Mouse (Mus musculus): ENCODE results near the gene Rap1gap2. TPM values are rescaled to one million over a fixed set of nuclear protein-coding genes. Genes with fewer than 3 reads are reported as not detected.

Rap1gap2 gene
- polyA plus RNA-seq, 1 experiment from 2014 or later = 3.4 TPM

DNA sequence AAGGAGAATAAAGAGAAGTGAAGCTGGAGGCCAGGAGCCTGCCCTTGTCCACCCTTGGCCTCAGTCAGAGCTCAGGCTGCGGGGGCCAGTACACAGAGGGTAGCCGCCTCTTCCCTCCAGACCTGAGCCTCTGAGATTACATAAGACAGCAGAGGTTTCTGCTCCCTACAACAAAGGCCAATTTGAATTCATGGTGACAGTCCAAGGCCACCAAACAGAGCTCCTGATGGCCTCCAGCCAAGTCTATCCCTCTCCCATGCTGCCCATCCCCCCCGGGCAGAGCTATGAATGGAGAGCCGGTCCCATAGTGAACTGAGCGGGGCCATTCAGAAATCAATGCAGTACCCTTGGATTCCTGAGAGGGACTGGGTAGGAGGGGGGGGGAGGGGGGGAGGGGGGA is 217.2 kb downstream of the Rap1gap2 start:
- ATAC-seq (ENCODE audit: low read depth) (no peak), DNase-seq (ENCODE audit: low spot score) (no peak)
- 71% methylated on average over 4 of the region's 5 CpGs for WGBS

DNA sequence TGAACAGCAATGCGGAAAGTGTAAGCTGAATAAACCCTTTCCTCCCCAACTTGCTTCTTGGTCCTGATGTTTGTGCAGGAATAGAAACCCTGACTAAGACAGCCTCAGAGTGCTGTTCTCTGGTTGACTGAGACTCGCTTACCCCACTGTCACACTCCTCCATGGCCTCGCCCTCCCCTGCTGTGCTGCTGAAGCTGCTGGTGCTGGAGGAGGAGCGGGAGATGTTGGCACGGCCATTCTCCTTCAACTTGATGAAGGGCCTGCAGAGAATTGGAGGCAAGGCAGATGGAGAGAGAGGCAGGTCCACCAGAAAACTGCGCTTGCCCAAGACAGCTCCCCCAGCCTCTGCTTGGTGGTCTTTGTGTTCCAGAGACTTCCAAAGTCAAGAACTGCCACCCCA is 217.8 kb downstream of the Rap1gap2 start:
- H3K9ac ChIP-seq (ENCODE audit: low read depth, low read length) = no peak overlapping the region
- no peaks in the 10 kb centered on the region for H3K9me3 ChIP-seq (ENCODE audit: control insufficient read depth, low read length)
- ATAC-seq (ENCODE audit: low read depth) (no peak), DNase-seq (ENCODE audit: low spot score) (no peak)
- H3K27ac ChIP-seq (replicated peaks; ENCODE audit: low read depth, low read length) = no peak overlapping the region
- no peak overlapping the region for H3K4me2 ChIP-seq (ENCODE audit: low read depth, low read length)
- H3K27me3 ChIP-seq (replicated peaks; ENCODE audit: control insufficient read depth, insufficient read depth, low read length) = no peaks in the 10 kb centered on the region
- H3K36me3 ChIP-seq (ENCODE audit: control insufficient read depth, insufficient read depth, low read length) = no peaks in the 10 kb centered on the region
- WGBS = 76% methylated on average over 6 of the region's 6 CpGs
- H3K4me3 ChIP-seq (ENCODE audit: low read depth, low read length) = no peak overlapping the region
- H3K4me1 ChIP-seq (ENCODE audit: control insufficient read depth, insufficient read depth, low read length) = no peaks in the 10 kb centered on the region

More for the DNA sequence above, 217.2 kb downstream of the Rap1gap2 start:
- Histone ChIP-seq H3K9me3 (ENCODE audit: control insufficient read depth, low read length) (no peaks in the 10 kb centered on the region), H3K36me3 (ENCODE audit: control insufficient read depth, insufficient read depth, low read length) (no peaks in the 10 kb centered on the region), H3K9ac (ENCODE audit: low read depth, low read length) (no peak overlapping the region), H3K4me2 (ENCODE audit: low read depth, low read length) (no peak overlapping the region), H3K27ac (replicated peaks; ENCODE audit: low read depth, low read length) (no peak overlapping the region), H3K4me3 (ENCODE audit: low read depth, low read length) (no peak overlapping the region), H3K27me3 (replicated peaks; ENCODE audit: control insufficient read depth, insufficient read depth, low read length) (no peaks in the 10 kb centered on the region), H3K4me1 (ENCODE audit: control insufficient read depth, insufficient read depth, low read length) (no peaks in the 10 kb centered on the region)

DNA sequence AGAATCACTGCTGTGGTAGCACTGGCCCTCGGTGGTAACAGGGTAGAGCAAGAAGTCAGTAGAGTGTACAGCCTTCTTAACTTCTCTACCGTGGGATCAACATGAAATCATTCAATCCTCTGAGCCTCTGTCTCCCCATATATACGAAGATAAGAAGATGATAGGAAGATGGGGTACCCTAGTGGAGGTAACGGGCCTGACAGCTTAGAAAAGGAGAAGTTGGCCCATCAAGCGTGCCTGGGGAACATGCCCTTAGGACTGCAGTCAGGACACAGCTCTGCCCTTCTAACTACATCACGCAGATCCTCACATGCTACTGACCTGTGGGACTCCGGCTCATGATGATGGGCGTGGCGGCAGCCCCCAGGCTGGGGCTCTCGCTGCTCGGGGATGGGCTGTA is 218.8 kb downstream of the Rap1gap2 start:
- no peak for ATAC-seq (ENCODE audit: low read depth)
- 78% methylated on average over 11 of the region's 11 CpGs for WGBS

DNA sequence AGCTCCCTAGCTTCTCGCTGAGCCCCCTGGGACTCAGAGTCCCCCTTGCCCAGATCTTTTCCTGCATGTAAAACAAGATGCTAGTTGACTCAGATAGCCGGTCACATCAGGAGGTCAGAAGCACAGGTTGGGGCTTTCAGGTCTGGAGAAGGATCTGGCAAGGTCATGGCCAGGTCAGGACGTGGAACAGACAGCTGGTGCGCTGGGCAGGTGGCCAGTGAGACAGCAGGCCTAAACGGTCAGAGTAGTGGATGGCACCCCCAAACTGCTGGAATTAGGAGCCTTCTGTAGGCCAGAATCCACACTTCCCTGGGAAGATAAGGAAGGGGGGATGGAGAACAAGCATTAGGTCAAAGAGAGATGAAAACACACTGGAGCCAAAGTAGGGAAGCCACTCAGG is 223.5 kb downstream of the Rap1gap2 start:
- DNase-seq (ENCODE audit: low spot score) (no peak), ATAC-seq (ENCODE audit: low read depth) (no peak)
- no peak overlapping the region for H3K4me3 ChIP-seq (ENCODE audit: low read depth, low read length)
- no peaks in the 10 kb centered on the region for H3K36me3 ChIP-seq (ENCODE audit: control insufficient read depth, insufficient read depth, low read length)
- no peaks in the 10 kb centered on the region for H3K4me1 ChIP-seq (ENCODE audit: control insufficient read depth, insufficient read depth, low read length)
- no peak overlapping the region for H3K27ac ChIP-seq (replicated peaks; ENCODE audit: low read depth, low read length)
- 71% methylated on average over 5 of the region's 5 CpGs for WGBS
- no peaks in the 10 kb centered on the region for H3K27me3 ChIP-seq (replicated peaks; ENCODE audit: control insufficient read depth, insufficient read depth, low read length)
- no peaks in the 10 kb centered on the region for H3K9me3 ChIP-seq (ENCODE audit: control insufficient read depth, low read length)
- H3K4me2 ChIP-seq (ENCODE audit: low read depth, low read length) = no peak overlapping the region
- H3K9ac ChIP-seq (ENCODE audit: low read depth, low read length) = no peak overlapping the region

More for the DNA sequence above, 218.8 kb downstream of the Rap1gap2 start:
- DNase-seq (ENCODE audit: low spot score) = no peak
- Histone ChIP-seq H3K9me3 (ENCODE audit: control insufficient read depth, low read length) (no peaks in the 10 kb centered on the region), H3K27me3 (replicated peaks; ENCODE audit: control insufficient read depth, insufficient read depth, low read length) (no peaks in the 10 kb centered on the region), H3K4me3 (ENCODE audit: low read depth, low read length) (no peak overlapping the region), H3K36me3 (ENCODE audit: control insufficient read depth, insufficient read depth, low read length) (no peaks in the 10 kb centered on the region), H3K27ac (replicated peaks; ENCODE audit: low read depth, low read length) (no peak overlapping the region), H3K4me2 (ENCODE audit: low read depth, low read length) (no peak overlapping the region), H3K9ac (ENCODE audit: low read depth, low read length) (no peak overlapping the region), H3K4me1 (ENCODE audit: control insufficient read depth, insufficient read depth, low read length) (no peaks in the 10 kb centered on the region)

DNA sequence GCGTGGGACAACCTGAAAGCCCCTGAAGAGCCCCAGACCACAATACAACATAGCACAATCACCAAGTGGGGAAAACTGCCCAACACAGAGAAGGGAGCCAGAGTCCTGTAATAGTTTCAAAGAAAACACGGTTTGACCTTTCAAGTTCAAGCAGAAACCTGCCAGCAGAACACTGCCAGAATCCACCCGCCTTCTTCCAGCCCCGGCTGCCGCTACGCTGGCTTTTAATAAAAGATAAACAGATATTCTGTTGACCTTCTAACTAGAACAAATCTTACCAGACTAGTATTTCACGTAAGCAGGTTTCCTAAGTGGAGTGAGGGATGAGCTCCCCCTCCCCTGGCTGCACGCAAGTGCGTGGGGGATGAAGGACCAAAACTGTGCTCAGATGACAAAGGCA is 225.0 kb downstream of the Rap1gap2 start:
- no peaks in the 10 kb centered on the region for H3K9me3 ChIP-seq (ENCODE audit: control insufficient read depth, low read length)
- no peak overlapping the region for H3K27ac ChIP-seq (replicated peaks; ENCODE audit: low read depth, low read length)
- WGBS = 65% methylated on average over 9 of the region's 9 CpGs
- no peak overlapping the region for H3K4me3 ChIP-seq (ENCODE audit: low read depth, low read length)
- H3K4me2 ChIP-seq (ENCODE audit: low read depth, low read length) = no peak overlapping the region
- ATAC-seq (ENCODE audit: low read depth) = no peak
- H3K27me3 ChIP-seq (replicated peaks; ENCODE audit: control insufficient read depth, insufficient read depth, low read length) = no peaks in the 10 kb centered on the region
- H3K9ac ChIP-seq (ENCODE audit: low read depth, low read length) = no peak overlapping the region
- H3K4me1 ChIP-seq (ENCODE audit: control insufficient read depth, insufficient read depth, low read length) = no peaks in the 10 kb centered on the region
- H3K36me3 ChIP-seq (ENCODE audit: control insufficient read depth, insufficient read depth, low read length) = no peaks in the 10 kb centered on the region
- DNase-seq (ENCODE audit: low spot score) = peak; percentile 27

DNA sequence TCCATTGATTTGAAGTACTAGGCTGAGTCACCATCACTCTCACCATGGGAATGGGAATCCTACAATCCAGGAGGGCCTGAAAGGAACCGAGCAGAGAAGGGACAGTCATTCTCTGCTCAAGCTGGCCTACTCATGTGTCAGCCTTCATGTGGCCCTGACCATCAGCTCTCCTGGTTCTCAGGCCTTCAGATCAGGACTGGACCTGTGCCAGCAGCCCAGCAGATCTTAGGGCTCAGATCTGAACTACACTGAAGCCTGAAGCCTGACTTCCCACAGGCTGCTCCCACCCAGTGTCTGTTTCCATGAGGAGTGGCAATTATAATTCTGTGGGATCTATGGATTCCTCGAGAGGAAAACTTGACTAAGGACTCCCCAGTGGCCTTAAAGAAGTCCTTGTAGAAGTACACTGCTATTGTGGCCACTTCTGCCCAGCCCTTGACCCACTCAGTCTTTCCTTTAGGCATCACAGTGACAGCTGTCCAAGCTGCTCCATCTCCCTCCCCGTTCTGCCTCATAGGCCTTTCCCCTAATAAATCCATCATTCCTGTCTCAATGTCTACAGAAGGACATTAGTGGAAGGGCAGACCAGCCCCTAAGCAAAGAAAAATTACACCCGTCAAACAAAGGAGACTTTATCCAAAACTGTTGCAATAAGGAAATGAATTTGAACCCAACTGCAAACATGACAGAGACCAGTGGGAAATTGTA is 231.4 kb downstream of the Rap1gap2 start:
- Histone ChIP-seq H3K27ac (replicated peaks; ENCODE audit: low read depth, low read length) (no peak overlapping the region), H3K4me1 (ENCODE audit: control insufficient read depth, insufficient read depth, low read length) (no peaks in the 10 kb centered on the region), H3K4me2 (ENCODE audit: low read depth, low read length) (no peak overlapping the region), H3K27me3 (replicated peaks; ENCODE audit: control insufficient read depth, insufficient read depth, low read length) (no peaks in the 10 kb centered on the region), H3K4me3 (ENCODE audit: low read depth, low read length) (no peak overlapping the region), H3K9me3 (ENCODE audit: control insufficient read depth, low read length) (no peaks in the 10 kb centered on the region), H3K9ac (ENCODE audit: low read depth, low read length) (no peak overlapping the region), H3K36me3 (ENCODE audit: control insufficient read depth, insufficient read depth, low read length) (no peaks in the 10 kb centered on the region)
- DNase-seq (ENCODE audit: low spot score) = no peak
- no peak for ATAC-seq (ENCODE audit: low read depth)
- 56% methylated on average over 4 of the region's 4 CpGs for WGBS

DNA sequence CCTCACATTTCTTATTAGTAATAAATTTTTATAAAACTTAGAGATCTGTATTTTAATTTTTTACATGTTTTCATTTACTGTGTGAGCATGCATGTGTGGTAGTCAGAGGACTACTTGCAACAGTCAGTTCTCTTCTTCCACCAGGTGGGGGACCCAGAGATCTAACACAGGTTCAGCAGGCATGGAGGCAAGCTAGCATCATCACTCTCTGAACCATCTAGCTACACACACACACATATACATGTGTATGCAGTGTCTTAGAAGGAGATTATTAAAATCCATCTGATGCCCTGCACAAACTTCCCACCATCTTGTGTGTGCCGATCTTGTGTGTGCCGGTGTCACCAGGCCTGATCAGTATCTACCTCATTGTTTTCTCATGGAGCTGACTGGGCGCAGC is 233.9 kb downstream of the Rap1gap2 start:
- H3K4me1 ChIP-seq (ENCODE audit: control insufficient read depth, insufficient read depth, low read length) = no peaks in the 10 kb centered on the region
- H3K36me3 ChIP-seq (ENCODE audit: control insufficient read depth, insufficient read depth, low read length) = no peaks in the 10 kb centered on the region
- ATAC-seq (ENCODE audit: low read depth) = peak; percentile 79
- H3K27me3 ChIP-seq (replicated peaks; ENCODE audit: control insufficient read depth, insufficient read depth, low read length) = no peaks in the 10 kb centered on the region
- DNase-seq (ENCODE audit: low spot score) = peak; percentile 73
- no peak overlapping the region for H3K9ac ChIP-seq (ENCODE audit: low read depth, low read length)
- no peak overlapping the region for H3K4me3 ChIP-seq (ENCODE audit: low read depth, low read length)
- WGBS = 62% methylated on average over 3 of the region's 3 CpGs
- no peaks in the 10 kb centered on the region for H3K9me3 ChIP-seq (ENCODE audit: control insufficient read depth, low read length)
- no peak overlapping the region for H3K4me2 ChIP-seq (ENCODE audit: low read depth, low read length)
- no peak overlapping the region for H3K27ac ChIP-seq (replicated peaks; ENCODE audit: low read depth, low read length)

DNA sequence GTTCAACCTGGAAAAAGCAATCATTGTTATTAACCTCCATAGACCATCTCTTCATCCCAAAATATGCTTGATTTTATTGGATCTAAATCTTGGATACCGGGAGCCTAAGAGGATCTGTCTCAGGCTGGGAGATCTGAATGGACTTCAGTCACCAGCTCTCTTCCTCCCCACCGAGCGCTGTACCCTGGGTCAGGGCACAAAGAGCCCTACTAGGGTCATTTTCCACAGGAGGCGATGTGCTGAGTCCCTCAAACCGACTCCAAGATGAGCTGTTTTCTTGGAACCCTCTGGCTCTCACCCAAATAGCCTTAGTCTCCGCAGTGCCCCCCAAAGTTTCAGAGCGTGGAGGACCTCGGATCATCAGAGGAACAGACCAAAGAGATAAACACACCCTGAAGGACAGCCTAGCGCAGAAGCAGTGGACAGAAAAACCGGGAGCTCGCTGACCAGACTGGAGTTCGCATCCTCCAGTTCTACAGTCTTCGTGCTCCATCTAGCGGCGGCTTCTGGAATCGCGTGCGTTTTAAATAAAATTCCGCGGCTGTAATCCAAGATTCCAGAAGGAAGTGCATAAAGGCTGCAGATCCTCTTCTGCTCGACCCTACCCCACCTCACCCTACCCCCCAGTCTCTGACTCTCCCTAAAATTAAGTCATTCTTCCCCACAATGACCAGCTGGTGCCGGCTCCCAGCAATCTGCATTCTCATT is 239.2 kb downstream of the Rap1gap2 start:
- Histone ChIP-seq H3K36me3 (ENCODE audit: control insufficient read depth, insufficient read depth, low read length) (no peaks in the 10 kb centered on the region), H3K9me3 (ENCODE audit: control insufficient read depth, low read length) (no peaks in the 10 kb centered on the region), H3K4me3 (ENCODE audit: low read depth, low read length) (no peak overlapping the region), H3K4me2 (ENCODE audit: low read depth, low read length) (peak overlapping the region; percentile 21; the same call in 1 of the 2 replicates), H3K27me3 (replicated peaks; ENCODE audit: control insufficient read depth, insufficient read depth, low read length) (peaks cover 12% of the 10 kb centered on the region), H3K9ac (ENCODE audit: low read depth, low read length) (no peak overlapping the region), H3K27ac (replicated peaks; ENCODE audit: low read depth, low read length) (no peak overlapping the region), H3K4me1 (ENCODE audit: control insufficient read depth, insufficient read depth, low read length) (no peaks in the 10 kb centered on the region)
- WGBS = 11% methylated on average over 22 of the region's 22 CpGs
- peak; percentile 26; the same call in 1 of the 2 replicates for ATAC-seq (ENCODE audit: low read depth)
- DNase-seq (ENCODE audit: low spot score) = peak; percentile 71

DNA sequence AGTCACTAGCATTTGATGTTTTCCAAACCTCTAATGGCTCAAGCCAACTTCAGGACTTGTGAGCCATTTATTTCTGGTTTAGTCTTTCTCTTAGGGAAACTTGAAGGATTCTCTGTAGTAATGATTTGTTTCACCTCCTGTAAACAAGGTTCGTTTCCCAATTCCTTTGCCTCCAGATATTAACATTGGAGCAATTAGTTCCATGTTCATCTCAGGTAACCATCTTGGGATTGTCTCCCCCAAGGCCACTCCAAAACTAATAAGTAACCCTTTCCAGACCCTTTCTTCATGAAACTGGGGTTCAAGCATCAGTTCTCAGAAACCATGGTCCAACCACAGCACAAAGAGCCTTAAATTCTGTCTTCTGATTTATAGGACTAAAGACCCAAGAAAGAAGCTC is 248.9 kb downstream of the Rap1gap2 start, which contains the start of gene Olfr412:
Gene Olfr412, plus strand, starts transcription at position 301 of the 400 bp plus-strand sequence.
- H3K9ac ChIP-seq (ENCODE audit: low read depth, low read length) = no peak within 1 kb of the TSS
- no peak within 1 kb of the TSS for H3K4me2 ChIP-seq (ENCODE audit: low read depth, low read length)
- no peak within 1 kb of the TSS for H3K27ac ChIP-seq (replicated peaks; ENCODE audit: low read depth, low read length)
- 66% methylated on average over 1 of the region's 1 CpGs for WGBS
- no peak for ATAC-seq (ENCODE audit: low read depth)
- H3K4me3 ChIP-seq (ENCODE audit: low read depth, low read length) = no peak within 1 kb of the TSS
- H3K27me3 ChIP-seq (replicated peaks; ENCODE audit: control insufficient read depth, insufficient read depth, low read length) = no peaks in the 10 kb centered on the region
- H3K9me3 ChIP-seq (ENCODE audit: control insufficient read depth, low read length) = peaks cover 13% of the 10 kb centered on the region; the same call in 1 of the 2 replicates
- DNase-seq (ENCODE audit: low spot score) = no peak
- H3K36me3 ChIP-seq (ENCODE audit: control insufficient read depth, insufficient read depth, low read length) = no peaks in the 10 kb centered on the region
- no peaks in the 10 kb centered on the region for H3K4me1 ChIP-seq (ENCODE audit: control insufficient read depth, insufficient read depth, low read length)
